Mouse (Mus musculus) ovary, postnatal 36 days (tissue): ENCODE results near the gene Frem1.

ENCODE experiments used
- DNase-seq: peaks from one replicate; pipeline ENCODE4 v3.0.0; 2022; ENCODE audit warnings: low spot score, mixed read lengths

Frem1 gene

DNA sequence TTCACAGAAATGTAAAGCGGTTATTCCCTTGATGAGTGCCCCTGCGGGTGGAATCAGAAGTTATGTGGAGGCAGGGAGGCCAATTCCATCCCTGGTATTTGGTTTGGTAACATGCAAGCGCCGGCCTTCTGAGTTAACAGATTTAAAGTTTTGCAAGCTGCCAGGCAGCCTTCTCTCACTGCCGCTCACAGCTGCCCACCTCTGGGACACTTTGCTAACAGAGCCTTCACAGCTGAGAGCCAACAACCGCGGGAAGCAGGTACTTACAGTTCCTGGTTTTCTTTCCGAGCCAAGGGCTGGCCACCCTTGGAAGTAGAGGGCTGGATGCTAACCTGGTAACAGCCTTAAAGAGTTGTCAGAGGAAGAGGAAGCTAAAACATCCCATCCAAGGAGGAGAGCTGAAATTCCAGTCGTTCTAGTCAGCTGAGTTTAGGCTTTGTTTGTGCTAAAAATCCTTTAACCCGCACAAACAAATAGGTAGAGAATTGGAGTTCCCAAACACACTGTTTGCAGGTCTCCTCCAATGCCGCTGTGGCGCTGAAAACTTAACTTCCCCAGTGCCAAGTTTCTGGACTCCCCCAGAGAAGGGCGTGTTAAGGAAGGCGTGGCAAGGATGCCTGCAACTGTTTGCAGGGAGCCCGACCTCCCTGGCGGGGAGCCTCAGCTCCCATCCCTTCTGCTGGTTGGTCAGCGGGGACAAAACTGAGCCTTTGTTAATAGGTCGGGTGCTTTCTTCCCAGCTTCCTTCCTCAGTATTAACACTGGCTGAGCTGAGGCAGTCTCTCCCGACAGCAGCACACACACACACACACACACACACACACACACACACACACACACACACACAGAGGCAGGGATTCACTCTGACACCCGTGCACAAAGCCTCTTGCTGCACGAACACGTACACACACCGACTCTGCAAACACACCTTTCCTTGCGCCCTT, at the start of gene Frem1:
Gene Frem1, minus strand, starts transcription at position 706 of the 944 bp plus-strand sequence.
- DNase-seq, result peak; percentile 52

DNA sequence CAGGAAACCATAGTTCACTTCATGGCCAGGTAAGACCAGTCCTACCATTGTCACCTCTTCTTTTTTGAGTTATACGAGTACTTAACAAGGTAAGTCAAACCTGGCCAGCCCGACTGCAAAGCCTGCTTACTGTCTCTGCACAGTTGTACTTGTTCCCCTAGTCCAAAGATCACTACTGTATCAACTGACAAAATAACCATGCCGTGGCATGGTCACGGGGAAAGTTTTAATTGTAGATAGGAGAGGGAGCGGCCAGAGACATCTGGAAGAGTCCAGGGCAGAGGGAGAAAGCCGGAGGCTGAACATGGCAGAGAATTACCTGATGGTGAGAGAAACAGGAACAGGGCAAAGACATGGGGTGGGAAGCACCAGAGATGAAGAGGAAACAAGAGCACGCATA, 46.9 kb upstream of the Frem1 start:
- no peak for DNase-seq

DNA sequence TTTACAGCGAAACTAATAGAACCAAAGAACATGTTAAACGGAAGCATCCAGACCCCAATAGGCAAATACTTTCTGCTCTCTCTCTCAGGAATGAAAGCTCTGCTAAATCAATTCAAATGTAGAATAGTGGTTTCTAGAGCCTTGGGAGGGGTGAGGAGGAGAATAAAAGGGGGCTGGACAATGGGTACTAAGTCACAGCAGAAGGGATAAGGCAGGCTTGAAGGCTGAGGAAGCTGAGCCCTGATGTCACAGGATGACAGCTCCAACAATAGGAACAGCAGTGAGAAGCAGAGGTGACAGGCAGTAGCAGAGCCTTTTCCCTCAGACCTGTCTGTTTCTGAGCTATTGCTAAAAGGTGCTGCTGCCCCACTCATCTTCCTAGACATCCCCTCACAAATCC, 41.8 kb upstream of the Frem1 start:
- DNase-seq, result no peak

DNA sequence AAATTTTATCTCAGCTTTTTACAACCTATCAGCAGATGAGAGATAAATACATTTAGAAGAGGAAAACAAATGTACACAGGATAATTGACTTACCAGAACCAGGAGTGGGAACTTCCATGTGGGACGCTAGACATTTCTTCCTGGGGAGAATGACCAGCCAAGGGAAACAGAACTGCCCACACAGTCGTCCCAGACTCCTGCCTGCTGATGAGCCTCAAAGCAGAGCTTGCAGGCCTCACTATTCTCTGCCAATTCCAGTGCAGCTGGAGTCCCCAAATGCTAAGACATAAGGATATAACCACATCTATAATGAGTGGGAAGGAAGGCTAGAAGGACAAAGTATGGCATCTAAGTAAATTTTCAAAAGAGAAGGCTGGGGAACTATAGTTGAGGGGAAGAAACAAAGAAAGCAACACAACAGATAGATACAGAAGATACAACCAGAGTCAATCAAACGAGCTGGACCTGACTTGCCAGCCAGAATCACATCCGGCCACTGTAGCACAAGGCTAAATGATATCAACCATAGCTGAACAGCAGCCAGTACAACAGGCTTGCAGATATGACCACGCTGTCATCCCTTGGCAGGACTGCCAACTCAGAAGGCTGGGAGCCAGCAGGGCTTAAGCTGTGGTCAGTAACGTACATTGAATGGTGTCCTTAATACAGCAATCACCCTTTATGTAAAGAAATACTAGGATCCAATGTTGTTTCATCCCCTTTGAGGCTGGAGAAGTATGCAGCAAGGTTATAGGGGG, 38.7 kb upstream of the Frem1 start:
- DNase-seq, result peak; percentile 50

DNA sequence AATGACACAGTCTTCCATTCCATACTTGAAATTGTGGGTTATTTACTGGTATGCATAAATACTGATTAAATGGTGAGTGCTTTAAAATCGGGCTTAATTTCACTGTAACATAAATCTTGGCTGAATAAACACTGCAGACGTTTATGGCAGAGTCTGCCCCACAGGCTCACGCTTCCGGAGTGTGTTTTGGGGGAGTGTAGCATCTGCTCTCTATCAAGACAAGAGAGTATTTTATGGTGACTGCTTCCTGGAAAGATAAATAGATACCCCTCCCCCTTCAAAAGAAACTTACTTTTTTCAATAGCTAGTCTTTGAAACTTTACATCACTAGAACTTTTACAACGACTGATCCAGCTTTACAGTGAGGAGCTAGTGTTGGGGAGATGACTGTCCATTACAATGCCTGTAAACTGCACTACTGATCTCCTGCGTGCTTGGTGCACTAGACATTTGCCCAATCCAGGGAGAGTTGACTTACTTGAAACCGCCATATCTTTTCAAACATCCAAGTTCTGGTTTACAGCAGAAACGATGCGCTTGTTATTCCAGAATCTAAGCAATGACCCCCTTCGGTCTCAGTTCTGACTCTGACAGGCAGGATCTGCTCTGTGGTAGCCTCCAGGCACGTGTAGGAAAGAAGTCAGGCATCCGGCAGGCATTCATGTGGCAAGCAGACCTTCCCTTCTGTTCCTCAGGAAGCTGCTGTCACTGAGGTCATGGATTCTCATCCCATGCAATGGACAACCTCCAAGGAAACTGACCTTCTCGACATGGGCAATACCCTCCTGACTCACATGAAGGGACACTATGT, 28.4 kb upstream of the Frem1 start:
- DNase-seq, result no peak

DNA sequence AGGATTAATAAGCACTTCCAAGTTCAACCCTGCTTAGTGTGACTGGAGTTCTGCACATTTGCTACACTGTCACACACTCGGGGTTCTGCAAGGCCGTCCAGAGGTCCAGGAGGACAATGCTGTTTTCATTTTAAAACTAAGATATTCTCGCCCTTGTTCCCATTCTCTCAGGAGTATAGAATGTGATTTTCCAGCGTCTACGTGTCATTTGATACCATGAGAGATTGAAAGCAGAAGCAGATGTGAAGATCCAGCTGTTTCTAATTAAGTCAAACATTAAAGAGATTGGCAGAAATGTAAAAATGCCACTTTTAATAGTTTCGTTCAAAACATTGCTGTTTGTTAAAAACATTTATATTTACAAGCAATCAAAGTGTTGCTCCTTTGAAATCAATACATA, 12.1 kb upstream of the Frem1 start:
- DNase-seq, result no peak

DNA sequence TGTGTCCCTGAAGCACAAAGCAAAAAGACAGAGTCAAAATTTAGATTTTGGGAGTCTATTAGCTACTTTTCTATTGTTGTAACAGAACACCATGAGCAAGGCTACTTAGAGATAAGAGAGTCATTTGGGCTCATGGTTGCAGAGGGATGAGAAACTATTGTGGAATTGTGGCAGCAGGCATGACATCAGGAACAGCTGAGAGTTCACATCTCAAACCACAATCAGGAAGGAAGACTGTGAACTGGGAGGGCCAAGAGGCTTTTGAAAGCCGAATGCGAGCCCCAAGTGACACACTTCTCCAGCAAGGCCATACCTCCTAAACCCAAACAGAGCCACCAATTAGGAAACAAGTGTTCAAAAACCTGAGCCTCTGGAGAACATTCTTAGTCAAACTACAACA, 9.4 kb upstream of the Frem1 start:
- DNase-seq, result no peak

DNA sequence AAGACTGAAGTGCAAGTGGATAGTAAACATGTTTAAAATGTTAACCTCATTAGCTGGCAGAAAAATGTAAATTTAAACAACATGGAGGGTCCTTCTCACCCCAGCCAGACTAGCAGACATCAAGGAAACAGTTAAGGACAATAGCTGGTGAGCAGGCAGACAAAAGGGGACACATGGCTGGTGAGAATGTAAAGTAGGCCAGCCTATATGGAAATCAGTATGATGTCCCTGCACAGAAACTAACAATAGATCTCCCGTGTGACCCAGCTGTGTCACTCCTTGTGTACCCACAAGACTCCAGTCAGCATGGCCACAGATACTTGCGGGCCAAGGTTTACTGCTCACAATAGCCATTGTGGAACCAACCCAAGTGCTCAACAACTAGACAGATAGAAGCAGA, 6.5 kb upstream of the Frem1 start:
- DNase-seq, result no peak

DNA sequence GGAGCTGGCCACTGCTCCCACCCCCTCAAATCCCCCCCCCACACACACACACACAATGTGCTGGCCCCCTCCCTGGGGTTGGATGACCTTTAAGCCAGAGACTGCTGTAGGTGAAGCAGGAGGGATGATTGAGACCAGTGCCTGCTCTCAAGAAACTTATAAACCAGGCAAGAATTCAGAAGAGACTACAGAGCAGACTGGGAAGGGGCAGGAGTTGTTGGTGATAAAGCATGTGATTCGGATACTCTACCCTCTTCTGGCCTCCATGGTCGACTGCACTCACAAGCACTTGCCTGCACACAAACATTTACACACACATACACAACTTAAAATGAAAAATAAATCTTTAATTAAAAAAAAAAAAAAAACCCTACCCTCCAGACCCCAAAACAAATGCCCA, 6.0 kb upstream of the Frem1 start:
- no peak for DNase-seq

DNA sequence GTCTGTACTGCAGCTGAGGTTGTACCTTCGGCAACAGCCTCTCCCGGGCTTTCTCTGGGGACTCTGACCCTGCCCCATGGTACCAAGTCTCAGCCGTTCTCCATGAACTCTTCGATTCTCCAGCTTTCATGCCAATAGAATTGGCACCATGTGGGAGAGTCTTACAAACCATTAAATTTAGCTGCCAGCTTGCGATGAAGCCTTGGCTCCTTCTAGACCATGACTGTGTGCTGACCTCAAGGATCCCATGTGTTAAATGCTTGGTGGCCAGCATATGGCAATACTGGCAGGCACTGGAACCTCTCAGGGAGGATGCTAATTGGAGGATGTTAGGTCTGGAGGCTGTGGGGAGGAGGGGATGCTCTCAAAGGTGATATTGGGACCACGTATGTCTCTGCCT, 4.4 kb upstream of the Frem1 start:
- DNase-seq, result no peak

DNA sequence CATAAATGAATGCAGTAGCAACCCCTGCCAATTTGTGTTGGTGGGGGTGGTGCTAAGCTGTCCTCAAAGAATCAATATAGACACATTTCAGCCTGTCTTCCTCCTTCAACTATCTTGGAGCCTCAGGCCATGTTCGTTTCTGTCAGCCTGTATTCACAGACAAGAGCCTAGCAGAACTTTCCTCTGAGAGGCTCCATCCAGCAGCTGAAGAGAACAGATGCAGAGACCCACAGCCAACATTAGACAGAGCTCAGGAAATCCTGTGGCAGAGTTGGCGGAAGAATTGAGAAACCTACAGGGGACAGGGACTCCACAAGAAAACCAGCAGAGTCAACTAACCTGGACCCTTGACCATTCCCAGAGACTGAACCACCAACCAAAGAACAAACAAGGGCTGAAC, 3.3 kb upstream of the Frem1 start:
- DNase-seq, result no peak

DNA sequence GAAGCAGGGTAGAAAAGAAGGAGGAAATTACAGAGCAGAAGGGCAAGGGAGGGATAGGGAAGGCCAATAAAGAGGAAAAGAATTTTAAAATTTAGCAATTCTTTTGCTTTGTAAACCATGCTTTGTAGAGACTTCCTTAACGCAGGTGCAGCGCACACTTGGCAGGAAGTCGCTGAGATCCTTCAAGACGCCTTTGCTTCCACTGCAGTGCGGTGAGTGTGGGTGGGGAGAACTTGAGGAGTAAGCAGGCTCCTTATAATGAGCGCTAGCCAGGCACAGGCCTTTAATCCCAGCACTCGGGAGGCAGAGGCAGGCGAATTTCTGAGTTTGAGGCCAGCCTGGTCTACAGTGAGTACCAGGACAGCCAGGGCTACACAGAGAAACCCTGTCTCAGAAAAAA, 1.1 kb upstream of the Frem1 start:
- DNase-seq, result no peak

DNA sequence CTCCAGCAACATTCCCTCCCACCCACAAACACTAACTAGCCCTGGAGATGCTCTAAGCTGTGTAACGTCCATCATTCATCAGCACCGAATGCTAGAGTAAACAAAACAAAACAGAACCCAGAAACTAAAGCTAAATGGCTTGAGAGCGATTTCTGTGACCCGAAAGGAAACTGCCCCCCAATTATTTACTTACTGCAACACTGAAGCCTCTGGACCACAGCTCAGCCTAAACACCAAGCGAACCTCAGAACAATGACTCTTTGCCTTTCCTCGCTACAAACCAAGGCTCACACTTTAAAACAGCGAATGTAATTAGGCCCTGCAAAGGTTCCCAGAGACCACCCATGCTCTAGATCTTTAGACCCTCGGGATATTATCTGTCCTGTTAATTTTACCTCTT, 963 bp downstream of the Frem1 start:
- no peak for DNase-seq

DNA sequence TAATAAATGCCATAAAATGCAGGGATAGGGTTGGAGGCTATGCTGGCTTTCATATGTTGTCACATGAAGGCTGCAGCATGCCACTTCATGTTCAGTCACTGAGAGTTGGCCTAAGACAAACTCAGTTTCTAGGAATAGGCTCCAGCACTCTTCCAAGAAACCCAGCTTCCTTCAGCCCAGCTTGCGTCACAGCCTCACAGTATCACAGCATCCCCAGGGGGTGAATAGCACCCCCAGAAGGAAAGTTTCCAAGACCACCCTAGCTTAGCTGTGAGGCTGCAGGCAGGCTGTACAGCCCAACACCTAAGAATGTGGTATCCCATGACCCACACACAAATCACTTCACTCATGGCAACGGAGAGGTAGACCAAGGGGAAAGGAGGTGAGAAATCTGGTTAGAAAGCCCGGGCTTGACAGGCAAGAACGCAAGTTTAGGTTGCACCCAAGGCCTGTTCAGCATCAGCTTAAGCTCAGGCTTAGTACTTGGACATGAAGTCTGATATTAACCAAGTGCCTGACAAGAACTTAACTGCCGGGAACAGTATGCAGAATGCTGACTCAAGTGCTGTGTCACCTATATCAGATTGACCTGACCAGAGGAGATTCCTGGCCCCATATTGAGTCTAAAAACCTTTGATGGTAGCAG, 1.9 kb downstream of the Frem1 start:
- no peak for DNase-seq

DNA sequence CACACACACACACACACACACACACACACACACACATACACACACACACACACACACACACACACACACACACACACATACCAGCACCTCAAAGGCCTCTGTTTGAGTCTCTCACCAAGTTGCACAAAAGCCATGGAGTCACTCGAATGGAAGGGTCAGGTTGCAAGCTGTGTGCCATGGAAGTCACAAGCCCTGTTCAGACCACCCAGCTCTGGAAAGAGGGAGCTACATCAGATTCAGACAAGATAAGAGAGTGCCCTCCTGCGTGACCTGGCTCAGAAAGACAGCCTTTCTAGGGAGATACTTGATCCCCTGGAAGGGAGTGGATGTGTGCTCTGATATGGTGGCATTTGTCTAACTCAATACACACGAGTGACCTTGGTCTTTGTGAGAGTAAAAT, 2.9 kb downstream of the Frem1 start:
- no peak for DNase-seq

DNA sequence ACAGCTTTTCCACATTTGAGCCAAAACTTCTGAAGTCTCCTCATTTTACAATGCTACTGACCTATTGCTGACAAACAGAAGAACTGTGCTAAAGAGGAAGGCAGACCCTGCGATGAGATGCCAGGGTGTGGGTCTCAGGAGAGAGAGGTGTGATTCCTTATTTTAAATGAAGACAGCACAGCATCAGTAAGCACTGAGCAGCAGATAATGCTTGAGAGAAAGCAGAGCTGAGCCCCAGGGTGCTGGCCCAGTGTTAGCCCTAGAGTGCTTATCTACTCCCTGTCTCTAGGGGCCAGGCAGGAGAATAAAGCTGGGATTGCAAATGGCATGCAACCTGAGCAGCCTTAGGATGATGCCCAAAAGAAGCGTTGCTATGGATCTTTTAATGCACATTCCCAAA, 3.6 kb downstream of the Frem1 start:
- no peak for DNase-seq

DNA sequence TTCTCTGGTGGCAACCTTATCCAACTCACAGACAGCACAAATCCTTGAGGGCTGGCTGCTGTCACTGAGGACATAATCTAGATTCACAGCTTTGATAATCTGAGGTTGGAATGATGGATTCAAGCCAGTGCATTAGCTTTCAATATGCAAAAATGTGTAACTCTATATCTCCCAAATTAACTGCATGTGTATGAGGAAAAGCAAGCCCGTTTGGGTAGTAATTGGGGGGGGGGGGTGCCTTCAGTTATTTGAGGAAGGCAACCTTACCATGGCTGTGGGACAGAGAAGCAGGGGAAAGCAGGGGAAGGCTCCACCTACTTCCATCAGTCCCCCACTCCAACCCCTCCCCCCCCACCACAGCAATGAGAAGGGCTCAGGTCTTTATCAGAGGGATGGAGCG, 5.3 kb downstream of the Frem1 start:
- DNase-seq, result no peak

DNA sequence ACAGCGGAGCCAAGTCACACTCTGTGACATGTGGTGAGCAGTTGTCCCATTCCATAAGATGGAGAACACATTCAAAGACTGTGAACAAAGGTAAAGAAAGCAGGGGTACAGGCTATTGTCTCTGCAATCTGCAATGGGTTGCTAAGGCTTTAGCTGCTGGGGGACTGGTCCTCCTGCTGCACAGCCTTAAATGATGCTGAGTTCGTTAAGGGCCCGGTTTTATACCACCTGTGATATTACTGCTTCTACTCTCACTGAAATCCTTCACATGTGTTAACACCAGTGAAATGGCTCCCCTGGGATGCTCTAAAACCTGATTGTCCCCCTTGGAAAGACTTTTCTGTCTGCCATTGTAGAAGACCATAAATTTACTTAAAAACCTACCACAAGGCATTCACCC, 6.1 kb downstream of the Frem1 start:
- no peak for DNase-seq

DNA sequence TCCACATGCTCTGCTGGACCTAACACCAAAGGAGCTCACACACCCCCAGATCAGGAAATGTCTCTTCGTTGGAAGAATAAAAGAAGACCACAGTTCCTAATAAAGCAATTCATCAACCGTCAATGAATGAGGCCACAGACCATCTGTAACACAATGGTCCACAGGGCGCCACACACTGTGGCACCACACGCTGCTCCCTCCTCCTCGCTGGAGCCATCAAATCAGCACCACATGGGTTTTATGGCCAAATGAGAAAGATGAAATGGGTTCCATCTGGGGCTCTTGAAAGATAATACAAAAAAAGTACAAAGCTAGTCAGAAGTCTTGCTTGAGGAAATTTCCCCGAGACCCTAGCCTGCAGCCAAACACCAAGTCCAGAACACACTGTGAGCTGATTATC, 6.9 kb downstream of the Frem1 start:
- no peak for DNase-seq

DNA sequence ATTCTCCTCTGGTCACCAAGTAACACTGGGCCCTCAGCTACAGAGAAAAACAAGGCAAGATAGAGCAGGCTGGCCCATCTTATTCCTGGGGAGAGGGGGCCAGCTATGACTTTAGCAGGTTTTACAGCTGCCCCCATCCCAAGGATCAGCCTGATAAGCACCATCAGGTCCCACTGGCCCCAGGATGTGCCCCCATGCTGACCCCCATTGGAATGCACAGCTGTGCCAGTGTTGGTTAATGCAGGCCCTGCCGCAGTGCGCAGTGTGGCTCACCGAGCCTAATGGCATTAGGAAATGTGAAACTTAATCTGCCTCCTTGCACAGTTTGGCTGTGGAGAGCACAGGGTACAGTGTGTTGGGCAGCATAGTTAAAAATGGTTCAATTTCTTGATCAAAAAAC, 11.4 kb downstream of the Frem1 start:
- DNase-seq, result no peak

DNA sequence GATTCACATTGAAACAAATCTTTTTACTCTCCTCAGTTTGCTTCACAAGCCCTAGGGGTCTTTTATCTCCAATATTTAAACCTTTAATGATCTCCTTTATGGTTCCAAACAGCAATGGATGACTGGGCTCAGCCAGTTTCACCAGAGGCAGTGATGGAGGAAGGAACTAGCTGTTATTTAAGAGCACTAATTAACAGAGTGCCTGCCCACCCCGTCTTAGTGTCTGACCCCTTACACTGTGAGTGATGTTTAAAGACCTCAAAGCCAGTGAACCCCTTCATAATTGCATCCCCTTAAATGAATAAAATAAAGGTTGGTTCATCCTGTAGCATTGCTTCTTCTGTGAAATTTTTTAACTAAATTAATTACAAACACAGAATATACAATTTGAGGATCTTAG, 19.4 kb downstream of the Frem1 start:
- DNase-seq, result no peak

DNA sequence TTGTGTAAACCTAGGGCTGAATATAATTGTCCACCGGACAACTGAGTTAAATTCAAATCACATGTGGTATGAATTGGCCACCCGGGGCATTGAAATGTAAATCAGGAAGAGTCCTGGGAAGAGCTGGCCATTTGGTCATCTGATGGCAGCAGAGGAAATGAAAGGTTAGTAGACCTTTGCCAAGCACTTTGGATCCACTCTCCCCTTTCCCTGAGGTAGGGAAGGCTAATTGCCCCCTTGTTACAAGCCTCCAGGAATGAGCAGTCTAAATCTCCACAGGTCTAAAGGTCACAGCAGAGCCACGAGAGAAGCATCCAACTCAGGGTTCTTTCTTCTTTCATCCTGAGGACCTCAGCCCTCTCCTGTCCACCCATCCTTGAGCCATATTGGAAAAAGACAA, 20.5 kb downstream of the Frem1 start:
- DNase-seq, result no peak
